Mouse (Mus musculus) embryonic fibroblast, embryonic 13.5 days (primary cell): ENCODE results near the gene Gpr152.

Experiments
- CTCF ChIP-seq: IDR thresholded peaks from 2 replicates; pipeline ENCODE4 v1.5.1; 2011; ENCODE audit warnings: mild to moderate bottlenecking, control low read depth, low read length, moderate library complexity, borderline replicate concordance; ENCODE audit not compliant: insufficient read depth
- POLR2A ChIP-seq: IDR thresholded peaks from 2 replicates; pipeline ENCODE4 v1.6.1; 2011; ENCODE audit warnings: low read depth, mild to moderate bottlenecking, control low read depth, low read length, moderate library complexity

DNA sequence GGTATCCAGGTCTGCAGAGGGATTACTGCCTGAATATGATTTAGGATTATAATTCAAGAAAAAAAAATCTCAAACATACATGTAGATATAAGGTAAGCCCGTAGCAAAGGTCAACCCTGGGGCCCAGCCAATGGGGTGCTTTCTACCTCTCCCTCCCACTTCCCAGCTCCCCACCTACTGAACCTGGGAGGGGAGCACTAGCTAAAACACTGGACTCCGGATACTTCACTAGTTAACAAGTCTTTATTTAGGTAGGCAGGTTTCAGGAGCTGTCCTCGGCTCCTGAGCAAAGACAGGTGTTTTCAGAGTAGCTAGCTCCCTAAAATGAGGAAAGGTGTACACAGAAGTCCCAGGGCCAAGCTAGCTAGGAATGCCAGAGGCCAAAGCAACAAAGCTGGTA is 24.5 kb downstream of the Gpr152 start:
- TF ChIP-seq POLR2A (no peak), CTCF (no peak)
